Mouse (Mus musculus) liver, postnatal 0 days (tissue): ENCODE results near the gene Sumf2.

ENCODE experiments used
- CTCF ChIP-seq: sonication (generic); IDR thresholded peaks from 2 replicates; pipeline ENCODE4 v1.5.1; 2016; ENCODE audit warnings: antibody characterized with exemption, low read depth
- EP300 ChIP-seq: IDR thresholded peaks from 2 replicates; pipeline ENCODE4 v1.6.1; 2016; ENCODE audit warnings: antibody characterized with exemption, low read depth, mild to moderate bottlenecking

DNA sequence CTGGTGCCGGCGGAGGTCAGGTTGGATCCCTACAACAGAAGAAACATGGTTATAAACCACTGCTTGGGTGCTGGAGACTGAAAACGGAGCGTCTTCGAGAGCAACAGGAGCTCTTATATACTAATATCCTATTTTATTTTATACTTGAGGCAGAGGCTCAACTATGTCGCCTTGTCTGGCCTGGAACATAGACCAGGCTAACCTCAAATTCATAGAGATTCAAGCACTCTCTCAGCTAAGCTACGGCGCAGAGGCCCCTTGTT lies 703 bp downstream of the Sumf2 start:
- no peak for TF ChIP-seq EP300
- no peak for TF ChIP-seq CTCF
